Mouse (Mus musculus) small intestine, adult 2 months (tissue): Measurements from ENCODE around the gene Slc24a3. TPM values are rescaled to one million over a fixed set of nuclear protein-coding genes. Genes with fewer than 3 reads are reported as not detected.

Source experiments
- H3K27ac ChIP-seq: fragments of 200-500 bp; 2 replicates; pipeline ENCODE4 v1.5.1; 2012; ENCODE audit warnings: low read depth, low read length, control low read depth, inconsistent platforms; ENCODE audit not compliant: insufficient read depth
- H3K27me3 ChIP-seq: fragments of 200-500 bp; 2 replicates; pipeline ENCODE4 v1.6.1; 2012; ENCODE audit warnings: mild to moderate bottlenecking, moderate library complexity, low read length, inconsistent platforms; ENCODE audit not compliant: control insufficient read depth, insufficient read depth
- H3K36me3 ChIP-seq: fragments of 200-500 bp; 2 replicates; pipeline ENCODE4 v1.6.1; 2012; ENCODE audit warnings: mild to moderate bottlenecking, low read length, control low read depth, inconsistent platforms; ENCODE audit not compliant: control insufficient read depth, insufficient read depth
- H3K4me1 ChIP-seq: fragments of 200-500 bp; 2 replicates; pipeline ENCODE4 v1.6.1; 2012; ENCODE audit warnings: low read length, inconsistent platforms, mixed read lengths; ENCODE audit not compliant: control insufficient read depth, insufficient read depth, insufficient read length
- H3K4me3 ChIP-seq: fragments of 200-500 bp; 2 replicates; pipeline ENCODE4 v1.5.1; 2012; ENCODE audit warnings: low read depth, mild to moderate bottlenecking, control low read depth, inconsistent platforms, low read length, moderate library complexity
- CTCF ChIP-seq: fragments of 200-500 bp; IDR thresholded peaks from 2 replicates; pipeline ENCODE4 v1.5.1; 2012; ENCODE audit warnings: low read depth, mild to moderate bottlenecking, control low read depth, inconsistent platforms, low read length, moderate library complexity, mixed read lengths; ENCODE audit not compliant: insufficient replicate concordance, insufficient read length; ENCODE audit errors: extremely low read depth
- POLR2A ChIP-seq: fragments of 200-500 bp; IDR thresholded peaks from 2 replicates; pipeline ENCODE4 v1.6.1; 2012; ENCODE audit warnings: low read depth, mild to moderate bottlenecking, control low read depth, inconsistent platforms, low read length, moderate library complexity
- WGBS: fragments of 180-500 bp; shearing (Covaris S2); methylation state at CpG from one replicate; pipeline ENCODE4 v1.1.7; 2018; 5-methylcytosine and 5-hydroxymethylcytosine counted together
- polyA plus RNA-seq: library from polyadenylated mRNA; depleted of rRNA; stranded (reverse); fragments of >200 nt; gene quantifications from 2 replicates; pipeline ENCODE4 v1.2.3, GENCODE M21; 2012

Gene Slc24a3
- polyA plus RNA-seq, 1 experiment = 6.1 TPM

DNA sequence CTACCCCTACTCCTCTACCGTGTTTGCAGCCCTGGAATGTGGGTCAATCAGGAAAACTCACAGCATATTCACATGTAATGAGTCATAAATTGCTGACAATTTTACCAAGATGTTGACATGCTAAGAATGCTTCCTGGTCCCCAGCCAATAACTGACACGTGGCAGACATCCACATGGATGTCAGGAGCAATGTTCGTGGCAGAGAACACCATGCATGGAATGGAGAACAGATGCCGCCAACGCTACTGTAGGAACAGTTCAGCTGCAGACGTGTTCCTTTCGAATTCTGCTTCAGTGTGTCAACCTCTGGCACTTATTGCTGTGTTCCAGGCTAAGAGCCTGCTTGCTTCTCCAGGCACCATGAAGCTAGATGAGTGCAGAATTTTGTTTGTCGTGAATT is 162.2 kb downstream of the Slc24a3 start:
- no peak overlapping the region for H3K27ac ChIP-seq
- H3K4me1 ChIP-seq = no peaks in the 10 kb centered on the region
- no peak overlapping the region for H3K4me3 ChIP-seq
- no peaks in the 10 kb centered on the region for H3K27me3 ChIP-seq
- TF ChIP-seq POLR2A (no peak), CTCF (no peak)
- H3K36me3 ChIP-seq = no peaks in the 10 kb centered on the region
- 66% methylated on average over 8 of the region's 8 CpGs for WGBS

DNA sequence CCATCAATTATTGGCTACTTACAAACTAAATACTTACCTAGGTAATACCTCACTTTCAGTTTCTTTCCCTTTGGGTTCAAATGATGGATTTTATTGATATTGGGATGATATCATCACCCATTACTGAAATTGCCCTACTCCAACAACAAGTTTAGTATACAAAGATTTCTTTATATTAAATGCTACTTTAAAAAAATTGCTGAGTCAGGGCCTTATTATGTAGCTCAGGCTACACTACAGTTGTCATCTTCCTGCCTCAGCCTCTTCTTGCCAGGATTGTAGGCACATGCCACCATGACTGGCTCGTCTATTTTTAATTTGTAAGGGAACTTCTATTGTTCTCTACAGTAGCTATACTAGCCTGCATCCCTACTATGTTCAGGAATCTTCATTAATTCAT is 164.0 kb downstream of the Slc24a3 start:
- WGBS = 71% methylated on average over 1 of the region's 1 CpGs

DNA sequence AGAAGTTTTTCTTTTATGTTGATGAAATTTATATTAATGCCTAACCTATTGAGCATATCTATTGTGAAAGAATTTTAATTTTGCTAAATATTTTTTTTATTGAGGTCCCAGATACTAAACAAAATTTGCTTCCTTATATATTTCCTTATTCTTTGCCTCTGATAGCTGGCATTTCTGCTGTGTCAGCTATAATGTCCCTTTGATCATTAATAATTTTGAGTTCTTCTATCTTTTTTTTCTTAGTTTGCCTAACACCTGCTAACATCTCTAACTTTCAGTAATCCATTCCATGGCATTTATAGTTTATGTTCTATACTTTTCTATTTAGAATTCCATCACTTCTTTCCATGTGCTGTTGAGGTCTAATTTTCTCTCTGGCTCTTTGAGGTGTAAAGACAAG is 165.9 kb downstream of the Slc24a3 start:
- no peaks in the 10 kb centered on the region for H3K27me3 ChIP-seq
- no peak overlapping the region for H3K27ac ChIP-seq
- no peaks in the 10 kb centered on the region for H3K36me3 ChIP-seq
- no peak overlapping the region for H3K4me3 ChIP-seq
- no peaks in the 10 kb centered on the region for H3K4me1 ChIP-seq
- TF ChIP-seq POLR2A (no peak), CTCF (no peak)

More for the DNA sequence above, 164.0 kb downstream of the Slc24a3 start:
- TF ChIP-seq CTCF = no peak
- TF ChIP-seq POLR2A = no peak
- Histone ChIP-seq H3K27ac (no peak overlapping the region), H3K36me3 (no peaks in the 10 kb centered on the region), H3K27me3 (no peaks in the 10 kb centered on the region), H3K4me3 (no peak overlapping the region), H3K4me1 (no peaks in the 10 kb centered on the region)

DNA sequence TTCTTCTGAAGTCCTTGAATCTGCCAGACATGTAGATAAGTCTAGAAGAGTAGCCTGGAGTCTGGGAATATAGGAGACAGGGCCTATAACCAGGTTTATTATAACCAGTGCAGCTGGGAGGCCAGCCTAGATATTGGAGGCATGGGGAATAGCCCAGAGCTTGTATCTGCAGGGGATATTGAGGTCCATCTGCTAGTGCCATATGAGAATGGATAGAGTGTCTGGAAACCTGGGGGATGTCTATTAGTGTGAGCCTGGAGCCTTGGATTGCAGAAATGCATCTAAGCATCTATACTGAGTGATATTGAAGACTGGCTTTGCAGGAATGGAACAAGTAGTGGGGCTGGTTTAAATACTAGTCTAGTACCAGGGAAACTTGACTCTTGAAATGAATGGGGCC is 168.9 kb downstream of the Slc24a3 start:
- TF ChIP-seq POLR2A = no peak
- TF ChIP-seq CTCF = no peak
- H3K27me3 ChIP-seq = no peaks in the 10 kb centered on the region
- no peaks in the 10 kb centered on the region for H3K36me3 ChIP-seq
- H3K27ac ChIP-seq = no peak overlapping the region
- no peak overlapping the region for H3K4me3 ChIP-seq
- no peaks in the 10 kb centered on the region for H3K4me1 ChIP-seq

DNA sequence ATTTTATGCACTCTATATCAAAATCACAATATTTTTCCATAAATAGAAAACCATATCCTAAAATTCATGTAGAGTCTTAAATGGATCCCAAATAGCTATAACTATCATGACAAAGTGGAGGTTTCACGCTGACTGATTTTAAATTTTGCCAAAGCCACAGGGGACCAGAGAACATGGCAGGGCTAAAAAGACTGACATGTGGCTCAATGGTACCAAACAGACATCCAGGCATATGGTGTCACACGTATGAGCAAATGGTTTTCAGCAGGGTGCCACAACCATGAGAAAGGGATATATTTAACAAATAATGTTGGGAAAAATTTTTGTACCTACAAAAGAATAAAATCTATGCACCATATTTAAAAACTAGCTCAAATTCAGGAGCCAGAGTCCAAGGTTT is 173.3 kb downstream of the Slc24a3 start:
- H3K36me3 ChIP-seq = no peaks in the 10 kb centered on the region
- no peak overlapping the region for H3K4me3 ChIP-seq
- no peaks in the 10 kb centered on the region for H3K27me3 ChIP-seq
- TF ChIP-seq POLR2A = no peak
- no peak overlapping the region for H3K27ac ChIP-seq
- no peaks in the 10 kb centered on the region for H3K4me1 ChIP-seq
- WGBS = 85% methylated on average over 2 of the region's 2 CpGs

DNA sequence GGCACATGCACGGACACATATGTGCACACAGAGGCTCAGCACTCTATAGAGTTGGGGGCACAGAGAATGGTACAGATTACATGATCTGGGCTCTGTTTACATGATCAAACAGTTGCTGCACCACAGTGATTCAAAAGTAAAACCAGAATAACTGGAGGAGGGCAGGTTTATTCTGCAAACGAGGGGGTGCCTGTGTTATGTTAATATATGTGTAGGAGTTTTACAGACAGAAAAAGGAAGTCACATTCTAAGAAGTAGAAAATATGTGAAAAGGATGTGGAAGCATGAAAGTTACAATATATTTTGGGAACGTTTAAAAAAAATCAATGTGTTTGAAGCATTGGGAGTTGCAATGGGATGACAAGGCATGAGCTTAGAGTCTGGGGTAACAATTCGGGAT is 175.4 kb downstream of the Slc24a3 start:
- Histone ChIP-seq H3K27ac (no peak overlapping the region), H3K27me3 (no peaks in the 10 kb centered on the region), H3K4me3 (no peak overlapping the region), H3K4me1 (no peaks in the 10 kb centered on the region), H3K36me3 (no peaks in the 10 kb centered on the region)
- TF ChIP-seq POLR2A (no peak), CTCF (no peak)
- 63% methylated on average over 4 of the region's 4 CpGs for WGBS

DNA sequence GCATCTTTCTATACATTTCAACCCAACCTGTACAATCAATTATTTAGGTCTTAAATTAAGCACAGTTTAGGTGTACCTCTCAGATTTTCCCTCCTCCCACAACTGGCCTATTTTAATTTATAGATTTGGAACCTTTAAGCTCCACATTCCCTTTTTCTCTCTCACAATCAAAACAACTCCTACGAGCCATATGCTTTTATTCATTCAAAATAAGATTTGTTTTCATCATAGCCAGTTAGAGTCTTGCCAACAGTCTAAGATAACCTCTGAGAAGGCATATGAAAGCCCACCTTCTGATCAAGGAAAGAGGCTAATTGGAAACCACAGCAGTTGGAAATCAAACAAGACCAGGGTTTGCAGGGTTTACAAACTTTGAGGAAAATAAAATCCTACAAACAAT is 177.0 kb downstream of the Slc24a3 start:
- Histone ChIP-seq H3K4me1 (no peaks in the 10 kb centered on the region), H3K36me3 (no peaks in the 10 kb centered on the region), H3K27ac (no peak overlapping the region), H3K27me3 (no peaks in the 10 kb centered on the region), H3K4me3 (no peak overlapping the region)
- TF ChIP-seq CTCF = no peak
- TF ChIP-seq POLR2A = no peak
- WGBS = 80% methylated on average over 1 of the region's 1 CpGs

DNA sequence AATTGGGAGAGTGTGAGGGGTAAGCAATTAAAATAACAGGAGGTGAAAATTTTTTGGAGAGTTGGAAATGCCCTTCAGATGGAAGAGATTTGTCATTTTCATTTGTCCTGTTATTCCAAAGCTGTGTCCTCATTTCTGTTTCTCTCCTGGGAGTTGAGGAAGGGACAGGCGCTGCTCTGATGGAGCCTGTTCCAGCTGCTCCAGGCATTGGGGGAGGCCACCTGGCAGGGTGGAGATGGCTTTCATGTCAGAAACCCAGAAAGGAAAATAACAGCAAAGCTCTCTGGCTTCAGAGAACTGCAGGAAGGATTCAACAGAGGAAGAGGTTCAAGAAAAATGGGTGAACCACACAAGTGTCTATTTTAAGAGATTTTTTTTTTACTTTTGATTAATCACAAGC is 186.2 kb downstream of the Slc24a3 start:
- H3K27ac ChIP-seq = no peak overlapping the region

More for the DNA sequence above, 186.2 kb downstream of the Slc24a3 start:
- Histone ChIP-seq H3K4me3 (no peak overlapping the region), H3K4me1 (no peaks in the 10 kb centered on the region), H3K36me3 (no peaks in the 10 kb centered on the region), H3K27me3 (no peaks in the 10 kb centered on the region)
- TF ChIP-seq POLR2A (no peak), CTCF (no peak)
- 82% methylated on average over 1 of the region's 1 CpGs for WGBS
